Mouse (Mus musculus): ENCODE measurements around the gene Tube1.

DNA sequence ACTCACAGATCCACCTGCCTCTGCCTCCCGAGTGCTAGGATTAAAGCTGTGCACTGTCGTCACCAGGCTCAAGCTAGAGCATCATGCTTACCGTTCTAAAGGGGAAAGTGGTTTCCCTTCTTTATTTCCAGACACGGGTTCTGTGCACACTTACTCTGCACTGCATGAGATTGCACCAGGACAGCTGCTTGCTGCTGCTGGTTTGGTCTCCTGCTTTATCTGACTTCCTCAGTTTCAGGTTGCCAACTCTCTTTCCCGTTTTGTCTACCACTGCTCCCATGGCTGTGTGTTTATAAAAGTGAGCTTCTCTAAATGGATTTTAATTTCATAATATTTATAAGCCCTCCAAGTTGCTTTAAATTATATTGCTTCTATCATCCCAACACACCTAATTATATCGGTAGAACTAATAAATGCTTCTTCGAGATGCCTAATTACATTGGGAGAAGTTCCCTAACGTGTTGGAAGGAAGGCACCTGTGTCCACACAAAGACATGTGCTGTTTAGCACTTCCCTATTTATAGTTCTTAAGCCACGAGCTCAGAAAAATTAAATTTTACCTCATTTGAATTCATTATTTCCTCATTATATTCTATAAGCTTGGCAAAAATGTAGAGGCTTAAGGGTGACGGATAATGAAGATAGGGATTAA lies 24.8 kb upstream of the Tube1 start:
- TF ChIP-seq CTCF (IDR thresholded peaks at IDR 0.05; ENCODE audit: insufficient read depth, low read length) (no peak), POLR2A (IDR thresholded peaks at IDR 0.05; ENCODE audit: borderline replicate concordance, extremely low read depth, low read depth, low read length) (no peak)
